Mouse (Mus musculus) layer of hippocampus, postnatal 36 days (tissue): ENCODE measurements around the gene Ephb3. TPM values are rescaled to one million over a fixed set of nuclear protein-coding genes. Genes with fewer than 3 reads are reported as not detected.

Source experiments
- DNase-seq, 2 experiments: peaks; one replicate each; pipeline ENCODE4 v3.0.0; 2022
- total RNA-seq, 2 experiments: library from RNA; stranded (reverse); gene quantifications; 2 replicates each; pipeline ENCODE4 v1.2.3; 2021

The Ephb3 gene
- total RNA-seq, 2 experiments from 2014 or later = 17.3 to 19.4 TPM

DNA sequence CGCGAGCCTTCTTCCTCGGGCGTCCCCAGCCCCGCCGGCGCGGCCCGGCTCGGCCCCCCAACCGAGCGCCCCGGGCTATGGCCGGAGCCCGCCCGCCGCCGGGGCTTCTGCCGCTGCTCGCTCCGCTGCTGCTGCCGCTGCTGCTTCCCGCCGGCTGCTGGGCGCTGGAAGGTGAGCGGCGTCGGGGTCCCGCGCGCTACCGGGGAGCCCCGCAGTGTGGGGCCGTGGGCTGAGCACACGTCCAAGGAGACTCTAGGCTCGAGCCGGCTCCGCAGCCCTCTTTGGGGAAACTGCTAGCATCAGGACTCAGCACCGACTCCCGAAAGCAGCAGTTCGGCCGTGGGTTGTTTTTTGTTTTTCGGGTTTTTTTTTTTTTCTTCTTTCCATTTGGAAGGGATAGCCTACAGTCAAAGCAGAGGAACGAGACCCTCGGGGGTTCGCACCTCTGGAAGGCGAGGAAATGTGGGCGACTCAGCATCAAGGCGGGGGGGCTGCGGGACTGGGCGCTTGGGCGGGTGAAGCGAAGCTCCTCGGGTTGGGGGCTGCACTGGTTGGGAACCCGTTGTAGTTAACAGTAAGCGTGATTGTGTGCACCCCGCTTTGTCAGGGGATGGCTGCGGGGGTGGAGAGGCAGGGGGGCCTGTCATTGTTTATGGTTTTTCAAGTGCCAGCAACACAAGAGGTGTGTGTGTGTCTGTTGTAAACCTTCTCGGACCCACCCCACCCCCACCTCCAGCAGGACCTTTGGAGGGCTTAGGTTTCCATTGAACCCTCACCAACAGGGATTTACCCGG is 735 bp downstream of the Ephb3 start:
- DNase-seq = no peak

DNA sequence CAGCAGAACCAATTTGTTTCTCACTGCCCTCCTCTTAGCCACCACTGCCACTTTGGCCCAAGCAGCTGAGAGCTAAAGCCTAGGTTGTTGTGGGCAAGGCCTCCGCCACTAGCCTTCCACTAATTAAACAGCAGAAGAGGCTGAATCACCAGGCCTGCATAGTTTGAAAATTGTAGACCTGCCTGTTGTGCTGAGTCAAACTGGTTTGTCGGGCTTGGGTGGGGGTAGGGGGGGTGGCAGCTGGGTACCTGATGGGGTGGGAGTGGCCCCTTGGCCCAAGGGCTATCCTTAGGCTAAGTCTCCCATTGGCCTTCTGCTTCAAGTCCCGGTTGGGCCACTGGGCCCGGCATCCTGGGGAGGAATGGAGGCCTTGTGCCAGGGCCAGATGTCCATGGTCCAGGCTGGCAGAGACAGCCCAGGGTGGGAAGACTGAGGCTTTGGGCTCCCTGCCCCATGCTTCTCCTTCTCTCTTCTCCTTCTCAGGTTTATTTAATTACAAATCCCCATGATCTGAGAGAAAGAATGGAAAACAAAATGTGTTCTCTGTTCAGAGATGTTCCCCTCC is 3.5 kb downstream of the Ephb3 start:
- DNase-seq = no peak

DNA sequence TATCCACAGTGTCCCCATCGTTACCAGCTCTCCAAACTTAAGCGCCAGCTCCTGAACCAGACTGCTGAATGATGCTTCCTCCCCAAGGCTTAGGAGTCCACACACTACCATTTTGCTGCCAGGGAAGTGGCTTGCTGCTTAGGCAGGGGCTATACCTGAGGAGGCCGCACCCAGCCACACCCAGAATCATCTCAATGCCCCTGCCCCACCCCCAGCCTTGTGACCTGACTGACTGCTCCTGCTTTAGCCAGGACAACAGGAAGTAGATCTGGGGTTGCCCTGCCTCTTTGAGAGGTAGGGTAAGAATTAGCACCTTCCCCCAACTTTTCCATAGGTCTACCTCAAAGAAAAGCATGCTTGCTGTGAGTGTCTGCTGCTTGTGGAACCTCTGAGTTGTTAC is 4.7 kb downstream of the Ephb3 start:
- no peak for DNase-seq

DNA sequence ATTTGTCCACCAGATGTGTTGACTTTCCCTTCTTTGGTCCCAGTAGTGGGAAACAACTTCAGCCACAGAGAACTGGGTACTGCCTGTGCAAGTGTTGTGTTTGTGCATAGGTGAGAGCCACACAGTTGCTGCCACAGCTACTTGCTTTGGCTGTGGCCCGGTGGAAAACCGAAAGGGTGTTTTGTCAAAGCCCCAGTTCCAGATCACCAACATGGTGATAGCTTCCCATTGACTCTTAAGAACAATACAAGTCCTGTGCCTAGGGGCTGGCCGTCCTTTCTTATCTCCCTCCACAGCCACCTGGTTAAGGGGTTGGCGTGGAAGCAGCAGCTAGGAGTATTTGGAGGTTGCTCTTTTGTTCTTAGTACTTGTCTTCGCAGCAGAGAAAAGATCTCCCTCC is 5.6 kb downstream of the Ephb3 start:
- no peak for DNase-seq

DNA sequence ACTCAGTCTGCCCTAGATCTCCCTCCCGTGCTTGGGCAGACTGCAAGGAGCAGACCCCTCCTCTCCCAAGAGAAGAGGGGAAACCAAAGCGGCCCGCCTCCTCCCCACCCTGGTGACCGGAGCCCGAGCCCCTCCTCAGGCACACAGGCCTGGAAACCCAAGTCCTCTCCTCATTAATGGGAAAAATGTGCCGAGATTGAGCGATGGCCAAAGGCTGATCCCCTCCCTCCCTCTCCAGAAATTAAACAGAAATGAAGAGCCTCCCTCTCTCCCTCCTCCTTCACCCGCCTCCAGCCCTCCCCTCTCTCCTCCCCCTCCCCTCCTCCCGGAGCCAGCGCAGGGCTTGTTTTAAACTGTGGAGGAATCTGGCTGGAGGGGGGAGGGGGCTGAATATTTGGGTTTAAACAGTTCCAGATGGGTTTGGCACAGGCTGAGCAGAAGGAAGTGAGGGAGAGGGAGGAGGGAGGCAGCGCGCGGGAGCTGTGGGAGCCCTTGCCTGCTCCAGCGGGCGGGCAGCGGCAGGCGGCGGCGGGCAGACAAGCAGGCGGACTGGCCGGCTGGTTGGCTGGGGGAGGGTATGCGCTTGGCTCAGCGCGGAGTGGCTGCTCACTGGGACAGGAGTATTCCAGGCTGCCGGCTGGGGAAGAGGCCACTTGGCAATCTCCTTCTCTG is 6.2 kb downstream of the Ephb3 start:
- DNase-seq = peak; percentile 87 to 88

DNA sequence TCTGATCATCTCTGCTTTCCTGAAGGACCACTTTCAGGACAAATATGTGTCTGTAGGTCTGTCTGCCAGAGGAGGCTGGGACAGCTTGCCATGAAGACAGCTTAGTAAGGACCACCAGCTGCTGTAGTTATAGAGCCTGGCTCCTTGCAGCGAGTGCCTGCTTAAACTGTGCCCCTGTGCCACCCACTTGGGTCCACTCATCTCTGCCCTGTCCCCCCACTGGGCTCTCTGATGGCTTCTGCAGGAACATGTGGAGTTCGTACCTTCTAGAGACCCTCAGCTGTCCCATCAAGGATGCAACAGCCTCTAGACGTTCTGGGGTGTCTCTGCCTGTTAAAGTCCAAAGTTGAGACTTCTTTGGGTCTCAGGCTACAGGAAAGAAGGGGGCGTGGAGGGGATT is 6.9 kb downstream of the Ephb3 start:
- DNase-seq = no peak

DNA sequence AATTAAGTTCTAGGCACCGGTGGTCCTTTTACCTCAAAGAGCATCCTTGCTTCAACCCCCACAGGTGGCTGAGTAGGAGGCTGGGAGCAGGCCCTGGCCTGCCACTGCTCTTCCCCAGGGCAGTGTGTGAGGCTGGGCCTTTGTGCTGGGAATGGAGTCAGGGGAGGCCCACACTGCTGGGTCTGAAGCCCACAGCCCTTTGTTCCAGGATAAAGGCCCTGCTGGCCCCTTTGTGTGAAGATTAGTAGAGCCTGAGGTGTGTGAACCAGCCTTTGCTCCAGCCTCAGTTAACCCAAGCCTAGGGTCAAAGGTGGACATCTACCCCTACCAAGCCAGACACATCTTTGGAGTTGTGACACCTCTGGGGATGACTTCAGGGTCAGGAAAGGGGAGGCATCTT is 7.8 kb downstream of the Ephb3 start:
- no peak for DNase-seq

DNA sequence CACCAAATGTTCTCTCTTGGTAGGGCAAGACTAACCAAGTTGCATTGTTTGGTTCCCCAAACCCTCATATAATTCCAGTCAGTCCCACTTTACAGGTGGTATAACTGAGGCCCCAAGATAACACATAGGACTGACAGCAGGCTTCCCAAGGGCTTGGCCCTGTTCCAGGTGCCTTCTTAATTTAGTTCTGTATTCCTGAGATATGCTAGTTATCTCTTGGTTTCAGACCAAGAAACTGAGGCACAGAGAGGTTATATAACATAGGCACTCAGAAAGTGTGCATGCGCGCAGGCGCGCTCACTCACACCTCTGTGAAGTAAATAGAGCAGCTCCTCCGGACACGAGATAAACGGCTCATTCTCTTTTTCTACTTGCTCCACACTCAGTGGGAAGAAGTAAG is 9.4 kb downstream of the Ephb3 start:
- DNase-seq = no peak

DNA sequence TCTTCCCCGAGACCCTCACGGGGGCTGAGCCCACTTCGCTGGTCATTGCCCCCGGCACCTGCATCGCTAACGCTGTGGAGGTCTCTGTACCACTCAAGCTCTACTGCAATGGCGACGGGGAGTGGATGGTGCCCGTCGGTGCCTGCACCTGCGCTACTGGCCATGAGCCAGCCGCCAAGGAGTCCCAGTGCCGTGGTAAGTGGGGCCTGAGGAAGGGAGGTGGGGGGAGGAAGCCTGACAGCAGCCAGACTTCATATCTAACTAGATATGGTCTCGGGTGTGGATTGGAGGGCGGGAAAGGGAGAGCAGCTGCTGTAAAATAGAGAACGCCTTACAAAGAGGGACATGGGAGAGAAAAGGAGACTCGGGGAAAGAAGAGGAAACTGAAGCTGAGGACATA is 10.2 kb downstream of the Ephb3 start:
- no peak for DNase-seq

DNA sequence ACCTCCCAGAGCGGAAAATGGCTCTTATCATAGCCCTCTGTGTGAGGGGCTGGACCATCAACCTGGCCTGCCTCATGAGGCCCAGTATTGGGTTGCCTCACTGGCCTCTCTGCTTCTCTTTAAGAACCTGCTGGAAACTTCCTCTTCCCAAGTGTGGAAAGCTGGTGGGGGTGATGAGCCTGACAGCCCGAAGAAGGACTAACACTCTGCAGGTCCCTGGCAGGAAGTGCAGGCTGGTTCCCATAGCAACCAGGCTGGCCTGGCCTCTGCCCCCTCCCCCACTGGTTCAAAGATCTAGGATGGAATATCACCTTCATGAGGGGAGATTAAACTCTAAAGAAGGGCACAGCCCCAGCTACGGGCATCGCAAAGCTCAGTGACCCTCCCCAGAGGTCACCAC is 11.5 kb downstream of the Ephb3 start:
- DNase-seq = no peak

DNA sequence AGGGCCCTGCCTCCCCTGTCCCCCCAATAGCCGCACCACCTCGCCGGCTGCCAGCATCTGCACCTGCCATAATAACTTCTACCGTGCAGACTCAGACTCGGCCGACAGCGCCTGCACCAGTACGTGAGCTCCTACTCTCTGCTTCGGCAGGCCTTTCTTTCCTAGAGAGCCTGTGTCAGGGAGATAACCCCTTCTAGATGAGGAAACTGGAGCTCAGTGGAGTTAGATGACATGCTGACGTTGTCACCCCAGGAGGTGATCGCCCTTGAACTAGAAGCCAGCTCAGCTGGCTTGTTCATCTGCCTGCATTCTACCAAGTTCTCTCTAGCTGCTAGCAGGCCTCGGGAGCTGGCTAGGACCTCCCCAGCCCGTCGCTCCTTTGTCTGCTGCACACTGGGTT is 12.7 kb downstream of the Ephb3 start:
- no peak for DNase-seq

DNA sequence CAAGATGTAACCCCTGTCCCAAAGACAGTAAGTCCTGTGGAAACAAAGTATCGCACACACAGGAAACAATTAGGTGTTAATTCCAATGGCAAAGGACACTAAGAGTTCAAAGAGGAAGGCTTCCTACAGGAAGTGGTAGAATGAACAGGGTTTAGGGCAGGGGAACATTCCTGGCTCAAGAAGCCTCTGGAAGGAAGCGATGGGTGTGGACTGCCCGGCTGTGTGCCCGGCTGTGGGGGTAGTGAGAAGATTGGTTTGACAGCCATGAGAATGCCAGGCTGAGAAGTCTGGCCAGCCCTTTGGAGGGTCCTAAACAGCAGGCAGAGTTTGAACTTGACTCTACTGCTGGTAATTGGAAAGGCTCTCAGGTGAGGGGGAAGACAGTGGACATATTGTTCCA is 15.1 kb downstream of the Ephb3 start:
- no peak for DNase-seq

DNA sequence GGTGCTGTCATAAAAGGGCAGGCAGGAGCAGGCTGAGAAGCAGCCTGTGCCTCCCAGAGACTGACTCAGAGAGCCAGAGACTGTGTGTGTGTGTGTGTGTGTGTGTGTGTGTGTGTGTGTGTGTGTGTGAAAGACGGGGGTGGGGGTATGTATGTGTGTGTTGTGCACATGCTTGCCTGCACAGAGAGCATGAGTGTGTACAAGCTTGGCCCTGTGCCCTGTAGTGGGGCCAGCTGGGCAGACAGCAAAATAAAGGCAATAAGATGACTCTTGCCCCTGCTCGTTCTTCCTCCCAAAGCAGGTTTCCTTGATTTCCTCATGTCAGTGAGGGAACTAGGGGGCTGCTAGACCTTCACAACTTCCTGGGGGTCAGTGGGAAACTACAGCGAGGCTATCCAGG is 18.5 kb downstream of the Ephb3 start:
- DNase-seq = no peak

DNA sequence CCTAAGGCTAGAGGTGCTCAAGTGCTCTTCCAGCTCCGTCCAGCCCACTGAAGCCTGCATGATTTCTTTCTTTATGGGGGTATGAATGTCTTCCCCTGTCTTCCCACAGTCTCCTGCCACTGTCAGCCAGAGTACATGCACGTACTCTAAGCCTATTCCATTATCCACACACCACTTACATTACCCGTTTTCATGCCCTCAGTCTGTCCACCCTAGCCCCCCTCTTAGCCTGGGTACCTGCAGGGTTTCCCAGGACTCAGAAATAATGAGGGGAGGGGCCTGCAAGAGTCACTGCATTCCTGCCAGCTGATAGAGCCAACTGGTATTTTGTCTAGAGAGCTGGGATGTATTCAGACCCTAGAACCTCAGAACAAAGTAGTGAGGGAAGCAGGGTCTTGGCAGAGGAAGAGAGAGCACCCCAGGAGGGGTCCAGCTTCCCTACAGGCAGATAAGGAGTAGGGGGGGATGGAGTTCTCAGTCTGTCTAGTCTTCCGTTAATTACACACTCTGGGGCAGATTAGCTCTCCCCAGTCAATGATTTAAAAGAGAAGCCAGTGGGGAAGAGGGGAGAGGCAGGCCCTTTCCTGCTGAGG is 20.2 kb downstream of the Ephb3 start:
- no peak for DNase-seq

DNA sequence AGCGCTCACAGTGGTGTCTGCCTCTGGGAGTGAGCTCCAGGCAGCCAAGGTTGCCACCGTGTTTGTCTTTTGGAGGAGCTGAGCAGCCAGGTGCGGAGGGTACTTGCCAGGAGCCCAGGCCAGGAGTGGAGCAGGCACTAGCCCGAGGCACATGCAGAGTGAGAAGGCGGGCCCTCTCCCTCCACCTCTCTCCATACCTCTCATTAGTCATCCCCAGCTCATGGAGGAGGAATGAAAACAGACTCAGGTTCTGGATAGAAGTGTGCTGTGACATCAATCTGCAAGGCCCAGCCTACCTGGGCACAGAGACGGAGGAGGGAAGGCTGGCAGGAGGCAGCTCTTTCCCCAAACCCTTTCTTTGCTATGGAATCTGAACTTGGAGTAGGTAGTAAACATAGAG is 22.1 kb downstream of the Ephb3 start:
- DNase-seq = no peak

DNA sequence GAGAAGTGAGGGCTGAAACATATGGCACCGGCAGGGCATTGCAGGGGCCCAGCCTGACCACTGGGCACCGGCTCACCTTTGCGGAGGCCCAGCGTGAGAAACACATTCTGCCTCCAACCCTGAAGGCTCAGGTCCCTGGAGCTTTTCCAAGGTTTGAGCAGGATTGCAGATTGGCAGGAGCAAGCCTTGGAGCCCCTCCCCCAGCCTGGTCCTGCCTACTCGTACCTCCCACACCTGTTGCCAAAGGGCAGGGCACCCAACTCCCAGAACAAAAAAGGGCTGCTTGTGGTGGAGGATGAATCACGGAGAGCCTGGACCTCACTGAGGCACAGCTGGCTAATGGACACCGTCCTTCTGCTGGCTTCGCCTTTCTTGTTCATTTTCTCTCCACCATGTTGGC is 30.6 kb downstream of the Ephb3 start:
- DNase-seq = no peak

DNA sequence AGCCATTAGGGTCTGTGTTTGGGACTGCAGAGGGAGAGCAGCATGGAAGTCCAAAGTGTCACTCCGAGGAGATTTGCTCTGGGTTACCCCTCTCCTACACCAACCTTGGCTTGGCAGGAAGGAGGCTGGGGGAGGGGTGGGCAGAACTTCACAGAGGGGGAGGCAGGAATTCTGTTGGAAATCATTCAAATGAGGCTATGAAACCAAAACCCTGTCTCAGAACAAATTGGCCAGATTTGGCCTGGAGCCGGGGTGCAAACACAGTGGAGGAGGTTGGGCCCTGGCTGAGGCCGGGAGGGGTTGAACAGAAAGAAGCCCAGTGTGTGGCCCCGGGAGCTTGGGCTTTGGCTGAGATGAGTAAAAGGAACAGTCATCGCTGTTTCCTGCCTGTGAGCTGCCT is 34.2 kb downstream of the Ephb3 start:
- peak in 1 of 2 experiments; percentile 48 for DNase-seq

DNA sequence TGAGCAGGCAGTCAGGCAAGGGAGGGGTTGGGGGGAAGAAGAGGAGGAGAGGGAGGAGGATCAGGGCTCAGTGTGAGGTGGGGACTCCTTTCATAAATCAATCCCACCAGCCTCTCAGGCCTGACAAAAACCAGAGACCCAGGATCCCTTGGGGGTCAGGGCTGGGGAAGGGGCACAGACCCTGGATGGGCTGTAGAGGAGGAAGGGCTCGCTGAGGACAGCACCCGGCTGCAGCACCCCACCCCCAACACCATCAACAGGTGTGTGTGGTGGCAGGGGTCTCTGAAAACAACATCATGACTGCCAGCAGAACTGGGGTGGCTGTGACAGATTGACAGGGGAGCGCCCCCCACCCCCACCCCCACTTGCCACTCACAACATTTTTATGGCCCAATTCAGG is 36.0 kb downstream of the Ephb3 start:
- no peak for DNase-seq

DNA sequence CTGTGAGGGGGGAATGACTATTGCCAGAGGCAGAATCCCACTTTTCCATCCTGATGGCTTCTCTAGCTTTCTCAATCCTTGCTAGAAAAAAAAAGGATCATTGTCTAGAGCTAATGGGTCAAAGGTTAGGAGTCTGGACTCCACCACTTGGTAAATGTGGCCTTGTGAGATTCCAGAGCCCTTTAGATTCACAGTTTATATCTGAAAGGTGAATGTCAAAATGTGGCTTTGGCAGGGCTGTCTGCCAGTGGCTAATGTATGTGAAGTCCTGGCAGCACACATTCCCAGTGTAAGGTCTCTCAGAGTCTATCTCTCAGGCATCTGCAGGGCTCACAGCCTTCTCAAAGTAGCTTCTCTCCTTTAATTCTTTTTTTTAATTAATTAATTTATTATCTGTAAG is 36.5 kb downstream of the Ephb3 start:
- DNase-seq = no peak

DNA sequence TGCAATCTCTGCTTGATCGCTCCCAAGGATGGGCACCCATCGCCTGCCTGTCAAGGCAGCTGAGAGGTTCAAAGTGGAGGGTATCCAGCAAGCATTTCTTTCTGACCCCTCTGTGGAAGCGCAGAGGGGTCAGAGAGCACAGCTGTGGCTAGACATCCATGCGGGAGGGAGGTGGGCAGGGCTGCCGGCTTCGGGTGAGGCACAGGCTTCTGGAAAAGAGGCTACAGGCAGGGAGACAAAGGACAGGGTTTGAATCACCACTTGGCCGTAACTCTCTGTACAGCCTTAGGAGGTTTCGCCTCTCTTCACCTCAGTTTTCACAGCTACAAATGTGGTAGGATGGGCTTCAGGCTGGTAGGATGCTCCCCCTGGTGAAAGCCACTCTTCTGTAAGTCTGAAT is 38.4 kb downstream of the Ephb3 start:
- DNase-seq = no peak

DNA sequence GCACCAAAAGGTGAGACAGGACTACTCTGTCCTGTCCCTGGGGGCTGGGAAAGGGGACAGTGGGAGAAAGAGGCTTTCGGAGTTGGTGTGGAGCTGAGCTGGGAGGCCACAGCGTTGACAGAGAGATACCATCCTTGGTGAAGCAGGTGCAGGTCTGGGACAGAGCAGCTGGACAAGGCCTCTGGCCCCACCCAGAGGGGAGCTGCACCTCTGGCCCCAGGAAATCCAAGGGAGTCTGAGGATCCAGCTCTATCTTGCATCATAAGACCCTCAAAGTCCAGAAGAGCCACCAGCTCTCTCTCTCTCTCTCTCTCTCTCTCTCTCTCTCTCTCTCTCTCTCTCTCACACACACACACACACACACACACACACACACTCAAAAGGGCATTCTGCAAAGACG is 40.2 kb downstream of the Ephb3 start:
- DNase-seq = no peak

DNA sequence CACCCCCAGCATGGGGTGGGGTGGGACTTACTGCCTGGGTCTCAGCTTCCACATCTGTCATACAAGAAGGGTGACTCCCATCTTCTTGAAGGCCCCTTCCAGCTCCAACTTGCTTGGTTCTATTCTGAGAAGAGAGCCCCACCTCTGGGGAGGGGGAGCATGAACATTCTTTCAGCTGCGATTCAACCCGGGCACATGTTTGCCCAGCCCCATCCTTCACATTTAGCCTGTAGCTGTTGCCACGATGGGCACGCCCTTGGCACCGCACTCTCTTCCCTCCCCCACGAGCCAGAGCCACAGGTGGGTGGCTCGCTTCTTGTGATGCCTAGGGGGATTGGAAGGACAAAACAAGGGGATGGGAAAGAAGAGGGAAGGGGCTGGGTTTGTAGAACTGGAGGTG is 40.8 kb downstream of the Ephb3 start:
- DNase-seq = no peak

DNA sequence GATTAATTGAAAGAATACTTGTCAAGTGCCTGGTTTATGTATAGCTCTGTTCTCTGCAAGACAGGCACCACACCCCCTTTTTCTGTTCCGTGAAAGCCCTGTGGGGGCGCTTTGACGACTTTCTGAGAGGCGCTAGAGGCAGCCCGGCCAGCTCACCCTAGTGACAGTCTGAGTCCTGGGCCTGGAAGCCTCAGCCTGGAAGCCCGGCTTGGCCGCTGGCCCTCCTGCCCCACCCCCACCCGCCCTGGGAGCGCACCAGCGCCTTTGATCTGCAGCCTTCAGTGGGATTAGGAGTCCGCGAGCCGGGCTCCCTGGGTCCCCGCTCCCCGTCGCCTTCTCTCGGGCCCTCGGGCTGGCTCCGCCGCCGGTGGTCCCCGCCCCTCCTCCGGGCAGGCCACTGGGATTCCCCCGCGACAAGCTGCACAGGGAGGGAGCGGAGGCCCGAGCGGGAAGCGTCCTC is 41.4 kb downstream of the Ephb3 start:
- peak; percentile 77 to 79 for DNase-seq
